Mouse (Mus musculus): Measurements from ENCODE around the gene Ap5z1. TPM values are rescaled to one million over a fixed set of nuclear protein-coding genes. Genes with fewer than 3 reads are reported as not detected.

Gene Ap5z1
- 23.2 and 28.5 TPM in 2 replicates for polyA plus RNA-seq (2012; rRNA removed)
- 8.8 and 9.6 TPM in 2 replicates for polyA plus RNA-seq (2014; fragmentation: Nextera tagmentation; extraction: Ambion mirVana)

DNA sequence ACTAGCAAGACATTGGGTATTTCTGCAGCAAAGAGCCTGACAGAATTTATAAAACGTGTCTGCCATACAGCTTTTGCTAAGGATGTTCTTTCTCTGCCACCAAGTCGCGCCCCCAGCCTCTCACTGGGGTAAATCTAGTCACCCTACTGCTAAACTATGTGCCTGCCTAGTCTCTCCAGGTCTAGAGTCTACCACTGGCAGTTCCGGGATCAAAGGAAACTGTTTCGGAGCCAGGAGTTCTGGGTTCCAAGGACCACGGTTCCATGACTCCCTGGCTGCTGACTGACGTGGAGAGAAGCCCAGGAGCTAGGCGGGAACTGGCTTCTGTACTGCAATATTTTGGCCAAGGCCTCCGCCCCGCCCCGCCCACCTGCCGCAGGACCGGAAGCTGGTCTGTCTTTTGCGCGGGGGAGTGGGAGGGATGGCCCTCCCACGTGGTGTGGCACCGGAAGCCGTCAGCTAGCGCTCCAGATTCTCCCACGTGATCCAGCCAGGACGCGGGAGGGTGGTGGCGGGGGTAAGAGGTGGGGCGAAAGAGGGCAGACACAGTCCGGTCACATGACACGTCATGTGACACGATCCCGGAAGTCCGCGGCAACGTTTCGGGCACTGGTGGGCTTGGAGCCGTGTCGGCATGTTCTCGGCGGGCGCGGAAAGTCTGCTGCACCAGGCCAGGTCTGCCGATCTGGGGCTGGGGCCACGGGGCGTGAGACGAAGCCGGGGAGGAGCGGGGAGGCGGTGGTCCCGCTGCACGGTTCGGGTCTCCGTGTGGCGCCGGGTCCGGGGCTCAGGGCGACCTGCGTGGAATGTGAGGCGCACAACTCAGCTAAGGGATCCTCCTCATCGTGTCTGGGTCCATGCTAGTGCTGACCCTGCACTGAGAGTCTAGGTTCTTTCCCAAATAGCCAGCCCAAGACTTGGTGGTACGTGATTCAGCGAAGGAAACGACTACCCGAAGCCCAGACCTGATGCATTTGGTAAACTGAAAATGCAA, at the start of gene Ap5z1:
TSS of gene Ap5z1 (plus strand) at position 484 of the 994 bp plus-strand sequence.
- ATAC-seq (ENCODE audit: low FRiP score, low read depth), result peak; percentile 97
- peaks cover 8% of the 10 kb centered on the region; the same call in 1 of the 2 replicates for H3K4me1 ChIP-seq (ENCODE audit: control insufficient read depth, insufficient read depth, low read length)
- no peaks in the 10 kb centered on the region for H3K9me3 ChIP-seq (ENCODE audit: control insufficient read depth, low read length)
- 2% methylated on average over 57 of the region's 60 CpGs for WGBS
- peaks cover 31% of the 10 kb centered on the region for H3K36me3 ChIP-seq (ENCODE audit: control insufficient read depth, insufficient read depth, low read length)
- no peaks in the 10 kb centered on the region for H3K27me3 ChIP-seq (ENCODE audit: control insufficient read depth, insufficient read depth, low read length)
- H3K27ac ChIP-seq (replicated peaks; ENCODE audit: low read depth, low read length), result peak within 1 kb of the TSS; percentile 65
- H3K4me3 ChIP-seq (replicated peaks; ENCODE audit: low read length), result peak within 1 kb of the TSS; percentile 71
- peak; percentile 97 for DNase-seq (ENCODE audit: low spot score)
- H3K9ac ChIP-seq (ENCODE audit: low read depth, low read length, severe bottlenecking), result peak within 1 kb of the TSS; percentile 70
- no peak; the same call in 1 of the 2 replicates for TF ChIP-seq POLR2A (IDR thresholded peaks at IDR 0.05; ENCODE audit: borderline replicate concordance, extremely low read depth, insufficient read depth, insufficient read length)
- peak within 1 kb of the TSS; percentile 75 for H3K4me2 ChIP-seq (replicated peaks; ENCODE audit: low read depth, low read length, severe bottlenecking)

DNA sequence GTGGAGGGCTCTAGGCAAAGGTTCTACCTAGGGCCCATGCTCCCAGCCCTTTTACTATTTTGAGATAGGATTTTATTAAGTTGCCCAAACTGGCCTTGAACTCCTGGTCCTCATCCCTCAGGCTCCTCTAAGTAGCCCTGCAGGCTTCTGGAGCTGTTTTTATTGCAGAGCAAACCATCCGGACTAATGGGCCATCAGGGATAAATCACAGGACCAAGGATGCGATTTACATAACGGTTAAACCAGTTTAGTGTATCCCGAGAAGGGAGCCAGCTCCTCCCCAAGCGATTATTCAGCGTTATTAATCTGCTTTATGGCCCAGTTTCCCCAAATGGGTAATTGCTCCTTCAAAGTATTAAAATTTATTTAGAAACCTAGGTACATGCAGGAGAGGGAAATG, 48.3 kb upstream of the Ap5z1 start:
- Histone ChIP-seq H3K9me3 (ENCODE audit: control insufficient read depth, low read length) (no peaks in the 10 kb centered on the region), H3K27ac (replicated peaks; ENCODE audit: low read depth, low read length) (no peak overlapping the region), H3K4me3 (replicated peaks; ENCODE audit: low read length) (no peak overlapping the region), H3K27me3 (ENCODE audit: control insufficient read depth, insufficient read depth, low read length) (no peaks in the 10 kb centered on the region), H3K4me1 (ENCODE audit: control insufficient read depth, insufficient read depth, low read length) (peaks cover 29% of the 10 kb centered on the region), H3K9ac (ENCODE audit: low read depth, low read length, severe bottlenecking) (no peak overlapping the region), H3K36me3 (ENCODE audit: control insufficient read depth, insufficient read depth, low read length) (peaks cover 17% of the 10 kb centered on the region; the same call in 1 of the 2 replicates), H3K4me2 (replicated peaks; ENCODE audit: low read depth, low read length, severe bottlenecking) (no peak overlapping the region)
- ATAC-seq (ENCODE audit: low FRiP score, low read depth), result no peak
- DNase-seq (ENCODE audit: low spot score), result no peak
- TF ChIP-seq POLR2A (IDR thresholded peaks at IDR 0.05; ENCODE audit: borderline replicate concordance, extremely low read depth, insufficient read depth, insufficient read length), result no peak
- 19% methylated on average over 6 of the region's 6 CpGs for WGBS

DNA sequence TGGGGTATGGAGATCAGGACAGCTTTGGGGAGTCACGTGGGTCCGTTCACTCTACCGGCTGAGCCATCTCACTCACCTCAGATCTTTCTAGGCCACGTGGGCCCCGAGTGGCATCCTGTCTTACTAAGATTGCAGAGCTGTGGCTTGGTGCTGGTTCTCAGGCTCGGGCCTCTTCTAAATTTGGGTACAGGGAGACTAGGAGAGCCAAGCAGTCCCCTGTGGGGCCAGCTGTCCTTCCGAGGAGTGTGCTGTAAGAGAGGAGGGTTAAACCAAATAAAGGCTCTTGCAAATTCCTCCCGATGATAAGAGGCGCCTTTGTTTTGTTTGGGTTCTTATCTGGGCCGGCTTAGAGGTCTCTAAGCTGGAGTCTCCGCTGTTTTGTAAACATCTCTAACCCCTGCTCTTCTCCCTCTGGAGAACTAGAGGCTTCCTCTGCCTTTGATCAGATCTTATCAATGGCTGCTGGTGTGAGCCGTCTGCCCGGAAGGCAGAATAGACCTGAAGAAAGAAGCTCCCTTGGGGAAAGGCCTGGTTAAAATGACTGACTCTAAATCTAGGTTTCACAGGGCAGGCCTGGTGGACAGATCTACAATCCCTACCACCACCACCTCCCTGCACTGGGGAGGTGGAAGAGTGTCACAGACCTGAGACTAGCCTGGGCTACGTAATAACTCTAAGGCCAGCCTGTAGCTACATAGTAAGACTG, 47.5 kb upstream of the Ap5z1 start:
- WGBS, result 35% methylated on average over 14 of the region's 14 CpGs
- no peaks in the 10 kb centered on the region for H3K9me3 ChIP-seq (ENCODE audit: control insufficient read depth, low read length)
- H3K27ac ChIP-seq (replicated peaks; ENCODE audit: low read depth, low read length), result no peak overlapping the region
- peaks cover 20% of the 10 kb centered on the region; the same call in 1 of the 2 replicates for H3K36me3 ChIP-seq (ENCODE audit: control insufficient read depth, insufficient read depth, low read length)
- no peaks in the 10 kb centered on the region for H3K27me3 ChIP-seq (ENCODE audit: control insufficient read depth, insufficient read depth, low read length)
- no peak for TF ChIP-seq POLR2A (IDR thresholded peaks at IDR 0.05; ENCODE audit: borderline replicate concordance, extremely low read depth, insufficient read depth, insufficient read length)
- no peak overlapping the region for H3K4me3 ChIP-seq (replicated peaks; ENCODE audit: low read length)
- no peak overlapping the region for H3K9ac ChIP-seq (ENCODE audit: low read depth, low read length, severe bottlenecking)
- ATAC-seq (ENCODE audit: low FRiP score, low read depth) (no peak), DNase-seq (ENCODE audit: low spot score) (no peak)
- H3K4me2 ChIP-seq (replicated peaks; ENCODE audit: low read depth, low read length, severe bottlenecking), result no peak overlapping the region
- peaks cover 27% of the 10 kb centered on the region for H3K4me1 ChIP-seq (ENCODE audit: control insufficient read depth, insufficient read depth, low read length)

DNA sequence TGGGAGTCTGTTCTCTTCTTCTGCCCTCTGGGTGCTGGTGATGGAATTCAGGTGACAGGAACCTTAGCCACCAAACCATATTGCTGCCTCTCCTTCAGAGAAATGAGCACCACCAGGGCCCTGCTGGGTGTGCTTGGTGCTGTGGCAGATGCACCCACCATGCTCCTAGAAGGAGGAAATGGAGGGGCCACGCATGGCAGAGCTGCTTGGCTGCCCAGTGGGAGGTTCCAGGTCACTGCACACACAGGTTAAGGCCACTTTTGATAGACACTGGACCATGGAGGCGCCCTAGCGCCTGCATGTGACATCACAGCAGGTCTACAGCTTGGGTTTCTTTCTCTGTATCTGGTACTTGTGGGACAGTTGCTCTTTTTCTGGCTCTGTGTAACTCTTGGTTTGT, 46.6 kb upstream of the Ap5z1 start:
- 95% methylated on average over 3 of the region's 3 CpGs for WGBS
- peaks cover 27% of the 10 kb centered on the region for H3K4me1 ChIP-seq (ENCODE audit: control insufficient read depth, insufficient read depth, low read length)

DNA sequence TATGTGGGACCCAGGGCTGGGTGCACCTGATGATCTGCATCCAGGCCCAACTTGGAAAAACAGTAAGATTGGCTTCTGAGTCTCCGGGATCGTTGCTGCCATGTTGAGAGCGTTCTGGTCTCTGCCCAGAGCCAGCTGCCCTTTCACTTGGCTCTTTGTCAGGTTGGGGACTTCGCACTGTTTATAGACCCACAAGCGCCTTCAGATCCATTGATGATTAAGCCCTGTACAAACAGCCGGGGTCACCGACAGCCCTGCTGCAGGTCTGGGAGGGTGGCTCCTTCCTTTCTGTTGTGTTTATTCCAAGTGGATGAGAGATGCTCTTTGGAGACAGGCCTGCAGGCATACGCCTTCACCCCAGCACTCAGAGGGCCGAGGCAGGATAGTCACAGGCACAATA, 45.9 kb upstream of the Ap5z1 start:
- no peak overlapping the region for H3K9ac ChIP-seq (ENCODE audit: low read depth, low read length, severe bottlenecking)
- H3K4me2 ChIP-seq (replicated peaks; ENCODE audit: low read depth, low read length, severe bottlenecking), result no peak overlapping the region
- no peak overlapping the region for H3K4me3 ChIP-seq (replicated peaks; ENCODE audit: low read length)
- peaks cover 30% of the 10 kb centered on the region for H3K36me3 ChIP-seq (ENCODE audit: control insufficient read depth, insufficient read depth, low read length)
- no peaks in the 10 kb centered on the region for H3K9me3 ChIP-seq (ENCODE audit: control insufficient read depth, low read length)
- TF ChIP-seq POLR2A (IDR thresholded peaks at IDR 0.05; ENCODE audit: borderline replicate concordance, extremely low read depth, insufficient read depth, insufficient read length), result no peak
- ATAC-seq (ENCODE audit: low FRiP score, low read depth), result no peak
- H3K27ac ChIP-seq (replicated peaks; ENCODE audit: low read depth, low read length), result no peak overlapping the region
- H3K27me3 ChIP-seq (ENCODE audit: control insufficient read depth, insufficient read depth, low read length), result no peaks in the 10 kb centered on the region
- DNase-seq (ENCODE audit: low spot score), result no peak
- WGBS, result 68% methylated on average over 9 of the region's 9 CpGs
- H3K4me1 ChIP-seq (ENCODE audit: control insufficient read depth, insufficient read depth, low read length), result peaks cover 22% of the 10 kb centered on the region

More for the DNA sequence above, 46.6 kb upstream of the Ap5z1 start:
- no peaks in the 10 kb centered on the region for H3K9me3 ChIP-seq (ENCODE audit: control insufficient read depth, low read length)
- peaks cover 27% of the 10 kb centered on the region for H3K36me3 ChIP-seq (ENCODE audit: control insufficient read depth, insufficient read depth, low read length)
- H3K9ac ChIP-seq (ENCODE audit: low read depth, low read length, severe bottlenecking), result no peak overlapping the region
- ATAC-seq (ENCODE audit: low FRiP score, low read depth), result no peak
- H3K4me2 ChIP-seq (replicated peaks; ENCODE audit: low read depth, low read length, severe bottlenecking), result no peak overlapping the region
- no peak overlapping the region for H3K4me3 ChIP-seq (replicated peaks; ENCODE audit: low read length)
- no peaks in the 10 kb centered on the region for H3K27me3 ChIP-seq (ENCODE audit: control insufficient read depth, insufficient read depth, low read length)
- H3K27ac ChIP-seq (replicated peaks; ENCODE audit: low read depth, low read length), result no peak overlapping the region
- no peak for TF ChIP-seq POLR2A (IDR thresholded peaks at IDR 0.05; ENCODE audit: borderline replicate concordance, extremely low read depth, insufficient read depth, insufficient read length)
- DNase-seq (ENCODE audit: low spot score), result no peak
